Mouse (Mus musculus): ENCODE results near the gene Fam178b. TPM values are rescaled to one million over a fixed set of nuclear protein-coding genes. Genes with fewer than 3 reads are reported as not detected.

Gene Fam178b
- polyA plus RNA-seq, 1 experiment from 2014 or later = not detected

DNA sequence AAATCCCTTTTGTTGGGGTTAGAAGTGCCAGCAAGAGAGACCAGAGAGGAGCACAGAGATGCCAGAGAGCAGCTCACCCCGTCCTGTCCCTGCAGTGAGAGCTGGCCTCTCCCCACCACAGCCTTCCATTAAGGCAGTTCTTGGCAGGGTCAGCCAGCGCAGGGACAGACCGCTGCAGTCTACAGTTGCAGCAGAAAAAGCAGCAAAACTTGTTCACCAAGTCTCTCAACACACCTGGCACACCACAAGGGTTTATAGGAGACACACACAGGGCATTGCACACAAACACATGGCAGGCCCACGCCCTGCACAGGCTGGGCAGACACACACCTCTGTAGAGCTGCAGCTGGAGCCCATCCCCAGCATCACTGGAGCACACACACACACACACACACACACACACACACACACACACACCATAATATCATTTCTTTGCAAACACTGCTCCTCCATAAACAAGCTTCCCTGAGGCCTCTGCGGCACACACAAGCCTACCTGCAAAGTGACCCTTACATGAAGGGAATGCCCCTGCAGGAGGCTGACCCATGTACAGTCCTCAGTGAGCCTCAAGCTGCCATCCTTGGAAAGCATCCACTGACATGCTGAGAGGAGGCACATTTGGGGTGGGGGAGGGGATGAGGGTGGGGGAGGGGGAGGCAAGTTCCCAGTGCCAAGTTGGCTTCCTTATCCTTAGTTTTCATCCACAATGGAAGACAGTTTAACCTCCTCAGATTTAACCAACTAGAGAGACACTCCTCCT is 108.6 kb downstream of the Fam178b start:
- no peak overlapping the region for H3K4me3 ChIP-seq (ENCODE audit: inconsistent target)
- H3K36me3 ChIP-seq (ENCODE audit: inconsistent target) = no peaks in the 10 kb centered on the region
- WGBS (ENCODE audit: missing documents) = 85% methylated on average over 5 of the region's 5 CpGs
- no peak overlapping the region for H3K27ac ChIP-seq
- no peaks in the 10 kb centered on the region for H3K79me2 ChIP-seq (ENCODE audit: inconsistent target)

DNA sequence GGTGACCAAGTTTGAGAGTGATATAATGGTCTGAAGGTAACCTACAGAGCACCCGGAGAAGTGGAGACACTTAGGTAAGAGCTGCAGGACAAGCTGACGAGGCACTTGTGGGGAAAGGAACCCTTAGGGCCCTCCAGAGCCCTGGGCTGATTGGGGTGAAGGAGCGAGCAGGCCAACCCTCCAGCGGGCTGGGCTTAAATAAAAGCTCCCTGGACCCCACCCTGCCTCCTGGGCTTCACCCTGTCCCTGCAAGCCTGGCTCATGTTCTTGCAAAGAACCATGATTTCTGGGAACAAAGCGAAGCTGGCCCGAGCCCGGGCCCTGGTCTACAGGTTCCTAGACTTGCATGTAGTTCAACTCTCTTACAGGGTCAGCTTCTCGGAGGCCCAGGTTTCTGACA is 109.5 kb downstream of the Fam178b start:
- Histone ChIP-seq H3K27ac (no peak overlapping the region), H3K4me3 (ENCODE audit: inconsistent target) (no peak overlapping the region), H3K79me2 (ENCODE audit: inconsistent target) (no peaks in the 10 kb centered on the region), H3K36me3 (ENCODE audit: inconsistent target) (no peaks in the 10 kb centered on the region)
- WGBS (ENCODE audit: missing documents) = 77% methylated on average over 8 of the region's 8 CpGs

DNA sequence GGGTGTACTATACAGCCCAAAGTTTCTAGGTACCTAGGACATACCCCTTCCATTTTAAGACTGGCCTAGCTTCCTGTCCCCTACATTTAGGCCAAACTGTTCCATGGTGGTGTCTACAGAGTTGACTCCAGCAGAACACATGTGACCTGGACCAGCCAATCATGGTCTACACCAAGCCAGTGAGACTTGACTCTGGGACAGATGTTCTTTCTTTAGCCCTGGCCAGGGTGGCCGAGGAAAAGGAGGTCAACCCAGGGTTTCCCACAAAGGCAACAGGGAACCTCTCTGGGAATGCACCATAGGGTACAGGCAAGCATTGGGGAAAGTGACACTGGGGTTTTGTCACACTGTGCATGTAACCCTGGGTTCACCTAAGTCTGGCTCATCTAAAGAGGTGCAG is 110.3 kb downstream of the Fam178b start:
- Histone ChIP-seq H3K79me2 (ENCODE audit: inconsistent target) (no peaks in the 10 kb centered on the region), H3K4me3 (ENCODE audit: inconsistent target) (no peak overlapping the region), H3K36me3 (ENCODE audit: inconsistent target) (no peaks in the 10 kb centered on the region), H3K27ac (0 out of 2 replicates have a peak overlapping the region, but pooled peaks have one; percentile 47)
- 100% methylated on average over 1 of the region's 1 CpGs for WGBS (ENCODE audit: missing documents)

DNA sequence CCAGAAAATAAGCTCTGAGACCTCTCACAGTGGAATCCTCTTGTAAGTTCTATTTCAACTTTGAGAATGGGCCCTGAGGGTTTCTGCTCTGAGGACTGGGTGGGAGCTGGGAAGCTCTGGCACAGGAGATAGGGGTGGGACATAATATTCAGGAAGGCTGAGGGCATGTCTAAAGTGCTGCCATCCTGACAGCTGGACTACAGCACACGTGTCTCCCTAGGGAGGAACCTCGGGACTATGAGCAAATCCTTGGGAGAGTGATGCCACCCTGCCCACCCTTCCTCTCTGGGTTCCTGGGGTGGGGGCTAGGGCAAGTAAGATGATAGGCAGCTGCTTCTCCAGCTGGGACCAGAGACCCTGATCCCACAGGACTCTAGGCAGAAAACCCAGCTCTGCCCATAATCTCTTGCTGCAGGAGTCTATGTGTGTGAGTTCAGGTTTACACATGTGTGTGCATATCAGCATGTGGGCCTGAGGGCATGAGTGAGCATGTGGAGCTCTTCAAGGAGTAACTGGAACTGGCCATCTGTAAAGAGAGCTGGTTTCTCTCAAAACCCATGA is 110.8 kb downstream of the Fam178b start:
- Histone ChIP-seq H3K27ac (peak overlapping the region; percentile 47), H3K4me3 (ENCODE audit: inconsistent target) (no peak overlapping the region), H3K79me2 (ENCODE audit: inconsistent target) (no peaks in the 10 kb centered on the region), H3K36me3 (ENCODE audit: inconsistent target) (no peaks in the 10 kb centered on the region)
- 79% methylated on average over 2 of the region's 2 CpGs for WGBS (ENCODE audit: missing documents)

DNA sequence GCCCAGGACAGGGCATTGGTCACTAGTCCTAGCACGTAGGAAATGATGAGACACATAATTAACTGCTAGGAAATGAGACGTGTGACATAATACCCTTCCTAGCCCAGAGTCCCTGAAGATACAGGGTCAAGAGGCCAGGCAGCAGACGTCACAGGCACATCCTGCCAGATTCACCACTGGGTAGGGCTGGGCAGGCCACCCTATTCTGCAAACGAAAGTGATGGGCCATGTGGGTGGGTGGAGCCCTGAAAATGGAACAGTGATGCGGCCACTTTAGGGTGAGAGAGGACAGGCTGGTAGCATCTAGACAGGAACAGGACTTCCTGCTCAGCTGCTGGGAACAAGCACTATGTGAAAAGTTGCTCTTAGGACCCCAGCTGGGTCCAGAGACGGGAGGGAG is 111.4 kb downstream of the Fam178b start:
- 16% methylated on average over 6 of the region's 6 CpGs for WGBS (ENCODE audit: missing documents)
- Histone ChIP-seq H3K79me2 (ENCODE audit: inconsistent target) (no peaks in the 10 kb centered on the region), H3K4me3 (ENCODE audit: inconsistent target) (no peak overlapping the region), H3K27ac (peak overlapping the region; percentile 47), H3K36me3 (ENCODE audit: inconsistent target) (no peaks in the 10 kb centered on the region)

DNA sequence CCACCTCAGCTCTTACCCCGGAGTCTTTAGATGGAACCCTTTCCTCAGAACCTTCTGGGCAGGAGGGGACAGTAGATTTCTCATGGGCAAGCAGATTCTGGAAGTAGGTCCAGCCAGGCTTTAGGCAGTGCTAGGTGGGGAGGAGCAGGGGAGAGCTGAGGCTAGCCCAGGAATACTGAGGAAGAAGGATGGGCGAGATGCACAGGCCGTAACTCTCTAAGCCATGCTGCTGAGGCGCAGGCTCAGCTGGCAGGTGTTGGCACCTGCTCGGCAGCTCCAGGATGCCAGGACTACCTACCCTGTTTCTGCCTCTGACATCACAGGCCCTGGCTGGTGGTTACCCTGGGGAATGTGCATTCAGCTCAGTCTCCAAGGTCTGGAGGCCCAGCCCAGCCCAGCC is 112.7 kb downstream of the Fam178b start:
- WGBS (ENCODE audit: missing documents) = 100% methylated on average over 5 of the region's 5 CpGs
- Histone ChIP-seq H3K4me3 (ENCODE audit: inconsistent target) (no peak overlapping the region), H3K27ac (no peak overlapping the region), H3K79me2 (ENCODE audit: inconsistent target) (no peaks in the 10 kb centered on the region), H3K36me3 (ENCODE audit: inconsistent target) (no peaks in the 10 kb centered on the region)

DNA sequence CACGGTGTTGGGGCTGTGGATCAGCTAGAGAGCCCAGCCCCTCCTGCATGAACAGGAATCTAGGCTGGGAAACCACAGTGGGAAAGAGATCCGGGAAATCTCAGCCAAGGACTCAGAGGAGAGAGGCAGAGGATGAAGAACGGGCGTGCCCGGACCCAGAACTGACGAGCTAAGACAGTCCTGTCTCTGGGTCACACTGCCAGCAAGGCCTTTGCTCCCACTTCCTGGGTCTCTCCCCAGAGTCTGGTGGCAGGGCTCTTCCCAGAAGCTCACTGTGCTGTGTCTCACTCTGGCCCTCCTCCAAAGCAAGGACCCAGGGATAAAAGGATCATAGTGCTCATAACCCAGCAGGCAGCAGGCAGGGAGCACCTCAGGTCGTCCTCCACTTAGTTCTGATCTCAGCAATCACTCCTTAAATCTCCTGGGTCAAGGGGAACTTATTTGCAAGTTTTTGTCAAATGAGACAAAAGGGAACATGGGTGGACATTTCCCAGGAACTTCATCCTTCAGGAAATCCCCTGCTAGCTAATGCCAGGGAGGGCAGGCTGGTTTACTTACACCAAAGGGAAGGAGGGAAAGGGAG is 113.2 kb downstream of the Fam178b start:
- H3K4me3 ChIP-seq (ENCODE audit: inconsistent target) = no peak overlapping the region
- no peaks in the 10 kb centered on the region for H3K36me3 ChIP-seq (ENCODE audit: inconsistent target)
- H3K27ac ChIP-seq = peak overlapping the region; percentile 28
- H3K79me2 ChIP-seq (ENCODE audit: inconsistent target) = no peaks in the 10 kb centered on the region
- 56% methylated on average over 7 of the region's 7 CpGs for WGBS (ENCODE audit: missing documents)

DNA sequence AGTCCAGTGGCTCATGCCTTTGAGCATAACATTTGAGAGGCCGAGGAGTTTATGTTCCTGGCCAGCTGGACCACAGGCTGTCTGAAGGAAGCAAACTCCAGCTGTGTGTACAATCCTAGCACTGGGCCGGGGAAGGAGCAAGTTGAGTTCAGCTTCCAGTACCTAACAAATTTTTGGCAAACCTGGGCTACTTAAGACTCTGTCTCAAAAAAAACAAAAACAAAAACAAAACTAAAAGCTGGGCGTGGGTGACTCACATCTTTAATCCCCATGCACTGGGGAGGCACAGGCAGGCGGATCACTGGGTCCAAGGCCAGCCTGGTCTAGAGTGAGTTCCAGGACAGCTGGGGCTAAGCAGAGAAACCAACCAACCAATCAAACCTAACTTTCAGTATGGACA is 114.2 kb downstream of the Fam178b start:
- no peaks in the 10 kb centered on the region for H3K79me2 ChIP-seq (ENCODE audit: inconsistent target)
- WGBS (ENCODE audit: missing documents) = 78% methylated on average over 4 of the region's 4 CpGs
- H3K4me3 ChIP-seq (ENCODE audit: inconsistent target) = no peak overlapping the region
- no peaks in the 10 kb centered on the region for H3K36me3 ChIP-seq (ENCODE audit: inconsistent target)
- H3K27ac ChIP-seq = peak overlapping the region; percentile 28; the same call in 1 of the 2 replicates

DNA sequence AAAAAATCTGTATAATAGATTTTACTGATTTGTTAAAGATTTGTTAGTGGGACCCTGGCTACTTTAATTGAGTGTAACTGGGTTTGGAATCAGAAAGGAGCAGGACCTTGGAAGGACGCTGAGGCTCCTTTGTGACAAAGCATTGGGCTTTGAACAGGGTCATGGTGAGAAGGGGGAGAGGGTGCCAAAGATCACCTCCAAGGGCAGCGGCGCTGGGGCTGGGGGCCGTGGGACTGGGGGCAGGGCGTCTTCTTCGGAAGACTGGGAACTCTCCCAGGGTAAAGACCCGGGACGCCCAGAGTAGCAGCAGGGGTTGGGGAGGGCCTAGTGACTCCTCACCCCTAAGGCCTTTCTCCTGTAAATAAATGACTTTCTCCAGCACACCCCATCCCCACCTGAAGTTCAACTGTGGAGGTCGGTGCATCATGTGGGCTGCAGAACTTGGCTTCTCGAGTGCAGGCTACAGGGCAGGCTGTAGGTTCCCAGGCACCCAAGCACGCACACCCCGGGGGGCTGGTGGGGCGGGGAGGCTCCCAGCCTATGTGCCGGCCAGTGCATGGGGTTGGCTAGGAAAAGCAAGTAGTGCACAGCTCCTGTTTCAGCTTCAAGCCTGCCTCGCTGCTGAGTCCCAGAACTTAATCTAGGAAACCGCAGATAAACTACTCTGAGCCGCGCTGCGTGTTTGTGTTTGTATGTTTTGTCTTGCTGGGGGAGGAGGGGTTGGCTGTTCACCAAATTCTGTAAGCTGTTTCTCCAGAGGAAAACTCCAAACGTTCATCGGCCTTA is 115.0 kb downstream of the Fam178b start:
- Histone ChIP-seq H3K36me3 (ENCODE audit: inconsistent target) (no peaks in the 10 kb centered on the region), H3K4me3 (ENCODE audit: inconsistent target) (no peak overlapping the region), H3K27ac (no peak overlapping the region), H3K79me2 (ENCODE audit: inconsistent target) (no peaks in the 10 kb centered on the region)
- 95% methylated on average over 21 of the region's 21 CpGs for WGBS (ENCODE audit: missing documents)

DNA sequence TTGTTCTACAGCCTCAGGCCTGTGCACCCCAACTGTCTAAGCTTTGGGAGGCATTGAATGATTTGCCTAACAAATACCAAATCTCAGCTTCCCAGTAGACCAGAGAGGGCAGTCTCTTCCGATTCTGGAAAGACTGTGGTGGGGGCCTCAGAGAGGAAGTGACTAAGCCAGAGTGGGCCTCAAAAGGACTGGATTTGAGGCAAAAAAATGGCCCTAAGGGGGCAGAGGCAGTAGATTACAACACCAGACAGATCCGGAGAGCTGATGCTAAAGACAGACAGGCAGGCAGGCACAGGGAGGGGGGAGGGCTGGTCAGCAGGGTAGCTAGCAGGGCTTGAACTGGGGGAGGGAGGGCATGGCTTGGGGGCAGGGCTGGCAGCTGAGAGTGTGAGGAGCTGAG is 116.6 kb downstream of the Fam178b start:
- no peaks in the 10 kb centered on the region for H3K79me2 ChIP-seq (ENCODE audit: inconsistent target)
- no peaks in the 10 kb centered on the region for H3K36me3 ChIP-seq (ENCODE audit: inconsistent target)
- 0% methylated on average over 2 of the region's 2 CpGs for WGBS (ENCODE audit: missing documents)
- no peak overlapping the region for H3K4me3 ChIP-seq (ENCODE audit: inconsistent target)
- H3K27ac ChIP-seq = peak overlapping the region; percentile 15; the same call in 1 of the 2 replicates

DNA sequence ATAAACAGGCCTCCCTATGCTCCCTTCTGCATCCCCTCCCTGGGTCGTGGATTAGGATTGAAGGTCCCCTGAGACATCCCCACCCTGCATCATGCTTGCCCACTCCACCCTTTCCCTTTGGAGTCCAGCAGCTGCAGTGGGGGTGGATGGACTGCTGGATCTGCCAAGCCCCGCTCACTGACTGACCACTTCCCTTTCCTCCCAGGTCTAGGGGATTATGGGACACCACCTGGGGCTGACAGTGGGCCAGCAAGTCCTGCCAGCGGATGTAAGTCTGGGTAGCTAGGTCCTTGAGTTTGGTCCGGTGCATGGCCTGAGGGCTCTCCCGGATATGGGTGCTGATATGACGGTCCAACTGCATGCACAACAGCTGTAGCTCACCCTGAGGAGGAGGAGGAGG is 118.9 kb downstream of the Fam178b start:
- WGBS (ENCODE audit: missing documents) = 47% methylated on average over 6 of the region's 6 CpGs
- Histone ChIP-seq H3K79me2 (ENCODE audit: inconsistent target) (no peaks in the 10 kb centered on the region), H3K4me3 (ENCODE audit: inconsistent target) (no peak overlapping the region), H3K36me3 (ENCODE audit: inconsistent target) (no peaks in the 10 kb centered on the region), H3K27ac (no peak overlapping the region)

DNA sequence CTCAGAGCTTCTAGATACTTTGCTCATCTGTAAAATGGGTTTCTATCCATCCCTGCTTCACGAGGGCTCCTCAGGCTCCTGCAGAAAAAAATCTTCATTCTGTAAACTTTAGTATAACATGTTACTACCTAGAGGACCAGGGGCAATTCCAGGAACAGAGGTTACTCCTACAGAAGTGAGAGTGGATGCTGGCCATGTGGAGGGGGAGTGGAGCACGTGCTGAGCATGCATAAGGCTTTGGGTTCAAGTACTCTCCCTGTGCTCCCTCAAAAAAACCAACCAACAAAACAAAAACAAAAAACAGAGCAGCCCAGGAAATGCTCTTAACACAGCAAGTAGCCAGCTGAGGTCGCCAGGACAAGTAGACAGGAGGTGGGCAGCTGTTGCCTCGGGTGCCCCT is 119.4 kb downstream of the Fam178b start:
- no peaks in the 10 kb centered on the region for H3K36me3 ChIP-seq (ENCODE audit: inconsistent target)
- WGBS (ENCODE audit: missing documents) = 68% methylated on average over 4 of the region's 4 CpGs
- no peaks in the 10 kb centered on the region for H3K79me2 ChIP-seq (ENCODE audit: inconsistent target)
- no peak overlapping the region for H3K4me3 ChIP-seq (ENCODE audit: inconsistent target)
- H3K27ac ChIP-seq = no peak overlapping the region

DNA sequence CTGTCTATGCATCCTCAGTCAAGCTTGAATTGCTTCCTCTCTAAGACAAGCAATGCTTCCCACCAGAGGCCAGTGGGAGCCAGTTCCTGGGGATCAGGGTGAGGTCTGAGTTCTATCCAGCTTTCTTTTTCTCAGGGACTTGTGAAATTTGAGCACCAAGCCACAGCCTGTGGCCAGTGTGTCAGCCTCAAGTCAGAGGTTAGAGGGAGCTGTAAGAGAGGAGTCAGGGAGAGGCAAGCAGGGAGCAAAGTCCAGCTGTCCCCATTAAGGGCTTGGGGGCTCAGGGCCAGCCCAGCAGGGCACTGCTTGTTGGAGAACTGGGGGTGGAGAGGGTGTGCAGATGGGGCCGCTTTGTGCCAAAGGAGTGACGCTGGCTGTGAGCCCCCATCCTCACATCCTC is 119.8 kb downstream of the Fam178b start:
- no peaks in the 10 kb centered on the region for H3K36me3 ChIP-seq (ENCODE audit: inconsistent target)
- WGBS (ENCODE audit: missing documents) = 100% methylated on average over 2 of the region's 2 CpGs

DNA sequence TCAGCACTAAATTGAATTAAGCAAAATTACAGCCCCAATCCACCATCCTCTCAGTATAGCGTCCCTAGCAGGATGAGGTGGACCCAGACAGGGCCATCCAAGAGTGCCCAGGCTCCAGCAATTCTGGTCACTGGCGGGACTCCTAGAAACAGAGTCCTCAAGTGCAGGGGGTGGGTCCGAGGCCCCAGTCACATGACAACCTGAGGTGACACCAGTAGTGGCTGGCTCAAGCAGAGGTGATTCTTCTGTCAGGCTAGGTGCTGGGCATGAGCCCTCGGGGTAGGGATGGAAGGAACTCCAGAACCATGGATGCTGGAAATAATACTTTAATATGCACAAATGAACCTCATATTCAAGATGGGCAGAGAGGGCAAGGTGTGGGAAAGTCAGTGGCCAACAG is 120.6 kb downstream of the Fam178b start:
- Histone ChIP-seq H3K4me3 (ENCODE audit: inconsistent target) (no peak overlapping the region), H3K79me2 (ENCODE audit: inconsistent target) (no peaks in the 10 kb centered on the region), H3K27ac (no peak overlapping the region), H3K36me3 (ENCODE audit: inconsistent target) (no peaks in the 10 kb centered on the region)
- WGBS (ENCODE audit: missing documents) = 88% methylated on average over 4 of the region's 4 CpGs

More for the DNA sequence above, 119.8 kb downstream of the Fam178b start:
- Histone ChIP-seq H3K4me3 (ENCODE audit: inconsistent target) (no peak overlapping the region), H3K79me2 (ENCODE audit: inconsistent target) (no peaks in the 10 kb centered on the region), H3K27ac (no peak overlapping the region)

DNA sequence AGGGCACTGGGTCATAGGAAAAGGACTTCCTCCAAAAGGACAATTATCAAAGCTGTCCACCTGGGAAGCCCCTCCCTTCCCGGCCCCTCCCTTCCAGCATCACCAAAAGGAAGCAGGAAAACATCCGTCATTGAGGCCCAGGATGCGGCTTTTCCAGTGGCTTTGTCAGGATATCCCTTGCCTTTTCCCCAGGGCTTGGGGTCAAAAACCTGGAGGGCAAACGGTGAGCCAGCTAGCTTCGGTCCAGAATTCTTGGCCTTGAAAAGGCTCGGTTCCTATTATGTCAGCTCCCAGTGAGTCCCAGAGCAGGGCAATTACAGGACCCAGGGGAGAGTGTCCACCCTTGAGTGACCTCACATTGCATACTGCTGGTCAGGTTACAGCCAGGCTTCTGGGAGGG is 122.1 kb downstream of the Fam178b start:
- 93% methylated on average over 6 of the region's 6 CpGs for WGBS (ENCODE audit: missing documents)
- H3K4me3 ChIP-seq (ENCODE audit: inconsistent target) = no peak overlapping the region
- no peaks in the 10 kb centered on the region for H3K36me3 ChIP-seq (ENCODE audit: inconsistent target)
- H3K79me2 ChIP-seq (ENCODE audit: inconsistent target) = no peaks in the 10 kb centered on the region
- no peak overlapping the region for H3K27ac ChIP-seq
